Mouse (Mus musculus) MN1 (cell line): Measurements from ENCODE around the gene 1600002K03Rik.
"Not testable (repeated sequence)": the region's sequence is repeated elsewhere in the genome, so short reads cannot be mapped to it uniquely, and the experiment has no call there.

Experiments used
- DNase-seq: peaks from one replicate; pipeline ENCODE4 v3.0.0-alpha.2; 2016; ENCODE audit warnings: low spot score

The 1600002K03Rik gene

GRCm38 (mm10) chr10:80188453-80189024 is 15.8 kb downstream of the 1600002K03Rik start:
- no peak for DNase-seq

- no peak for DNase-seq
Measured at GRCm38 (mm10) chr10:80189999-80190398, 17.3 kb downstream of the 1600002K03Rik start.

- DNase-seq: peak; percentile 75
Measured at GRCm38 (mm10) chr10:80190491-80191051, 17.8 kb downstream of the 1600002K03Rik start.

- DNase-seq: no peak
Measured at GRCm38 (mm10) chr10:80193976-80194375, 21.2 kb downstream of the 1600002K03Rik start.

DNA sequence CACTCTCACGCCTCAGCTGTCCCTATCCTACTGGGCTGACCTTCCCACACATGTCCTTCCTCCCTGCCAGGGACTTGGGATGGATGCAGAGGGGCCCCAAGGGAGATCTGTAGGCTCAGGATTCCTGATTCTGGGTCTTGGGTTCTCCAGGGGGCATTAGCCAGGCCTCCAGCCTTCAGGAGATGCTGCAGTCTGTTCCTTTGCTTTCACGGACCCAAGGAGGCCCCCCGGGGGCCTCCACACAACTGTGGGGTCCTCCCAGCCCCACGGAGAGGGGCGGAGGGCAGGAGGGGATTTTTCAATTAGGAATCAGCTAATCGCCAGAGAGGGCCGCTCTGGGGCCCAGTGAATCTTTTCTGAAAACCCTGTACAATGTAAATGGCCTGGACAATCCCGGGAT is 21.7 kb downstream of the 1600002K03Rik start:
- DNase-seq: no peak

- no peak for DNase-seq
Measured at GRCm38 (mm10) chr10:80196167-80196566, 23.4 kb downstream of the 1600002K03Rik start.

GRCm38 (mm10) chr10:80196778-80197581 is 24.2 kb downstream of the 1600002K03Rik start:
- no peak for DNase-seq

DNA sequence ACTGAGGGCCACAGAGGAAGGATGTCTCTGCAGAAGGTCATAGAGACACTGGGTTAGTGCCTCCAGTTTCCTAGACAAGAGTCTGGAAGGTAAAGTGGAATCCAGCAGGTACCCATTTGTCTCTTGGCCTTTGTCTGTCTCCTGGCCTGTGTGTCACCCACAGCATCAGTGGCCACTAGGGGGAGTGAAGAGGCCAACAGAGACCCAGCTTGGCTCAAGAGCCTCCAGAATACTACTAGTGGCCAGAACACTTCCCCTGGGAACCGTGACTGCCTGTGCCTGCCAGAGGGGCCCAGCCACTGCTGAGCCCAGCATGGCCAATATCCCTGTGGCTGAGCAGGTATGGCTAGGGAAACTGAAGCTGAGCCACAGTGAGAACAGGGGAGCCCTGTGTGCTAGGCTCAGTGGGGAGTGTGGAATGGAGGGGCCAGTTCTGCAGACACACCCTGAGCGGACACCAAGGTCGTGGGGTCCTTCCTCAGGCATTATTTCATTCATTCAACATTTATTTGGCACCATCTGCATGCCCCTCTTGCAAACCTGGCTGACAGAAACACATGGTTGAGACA is 26.8 kb downstream of the 1600002K03Rik start:
- peak; percentile 94 for DNase-seq

- no peak for DNase-seq
Measured at GRCm38 (mm10) chr10:80200485-80200884, 27.7 kb downstream of the 1600002K03Rik start.

DNA sequence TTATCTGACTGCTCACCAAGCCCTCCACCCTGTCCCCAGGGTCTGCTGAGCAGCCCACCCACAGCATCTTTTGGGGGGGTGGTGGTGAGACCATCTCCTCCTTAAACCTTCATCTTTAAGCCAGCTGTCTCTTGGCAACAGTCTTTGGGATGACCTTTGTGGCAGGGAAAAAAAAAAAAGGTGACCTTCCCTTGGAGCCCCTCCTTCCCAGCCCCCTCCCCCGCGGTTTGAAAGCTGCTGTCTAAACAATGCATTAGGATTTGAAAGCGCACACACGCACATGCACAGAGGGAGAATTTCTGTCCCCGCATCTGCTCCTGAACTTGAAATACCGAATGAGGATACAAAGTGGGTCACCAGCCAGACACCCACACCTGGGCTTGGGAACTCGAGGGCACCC is 31.3 kb downstream of the 1600002K03Rik start:
- DNase-seq: no peak

GRCm38 (mm10) chr10:80207201-80207600 is 34.5 kb downstream of the 1600002K03Rik start:
- no peak for DNase-seq

DNA sequence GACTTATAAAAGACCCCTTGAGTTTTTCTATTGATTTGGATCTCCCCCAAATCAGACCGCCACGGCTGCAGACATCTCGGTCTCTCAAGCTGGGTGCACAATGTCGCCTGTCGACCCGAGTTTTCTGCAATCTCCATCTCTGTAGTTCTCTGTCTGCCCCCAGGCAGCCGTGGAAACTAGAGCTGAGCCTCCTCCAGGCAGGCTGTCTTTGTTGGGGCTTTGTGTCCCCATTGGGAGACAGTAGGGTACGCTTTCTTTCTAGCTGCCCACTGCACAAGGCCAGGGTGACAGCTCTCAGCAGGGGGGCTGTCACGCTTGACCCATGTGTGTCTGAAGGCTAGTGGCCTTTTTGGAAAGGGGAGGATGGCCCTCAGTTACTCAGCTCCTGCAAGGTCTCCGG is 34.9 kb downstream of the 1600002K03Rik start:
- no peak for DNase-seq

GRCm38 (mm10) chr10:80208248-80208647 is 35.5 kb downstream of the 1600002K03Rik start:
- DNase-seq: no peak

DNA sequence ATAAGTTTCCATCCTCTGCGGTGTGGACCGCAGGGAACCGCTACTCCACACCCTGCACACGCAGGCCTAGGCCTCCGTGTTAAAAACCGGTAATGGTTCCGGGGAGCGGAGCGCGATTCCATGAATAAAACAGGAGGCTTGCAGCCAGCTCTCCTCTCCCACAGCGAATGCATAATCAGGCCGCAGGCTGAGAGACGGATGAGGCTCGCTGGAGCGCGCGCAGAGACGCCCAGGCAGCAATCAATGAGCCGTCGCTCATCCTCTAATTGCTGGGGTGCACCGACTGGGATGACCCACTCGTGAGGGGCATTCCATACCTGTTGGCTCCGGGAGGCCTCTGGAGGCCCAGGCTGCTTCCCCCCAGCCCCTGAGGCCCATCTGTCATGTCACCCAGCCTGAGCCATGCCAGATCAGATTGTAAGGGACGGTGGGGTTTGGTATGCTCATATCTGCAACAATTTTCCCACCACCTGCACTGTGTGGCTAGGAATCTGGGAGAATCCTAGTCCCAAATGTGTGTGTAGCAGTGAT is 36.2 kb downstream of the 1600002K03Rik start:
- no peak for DNase-seq

GRCm38 (mm10) chr10:80211547-80212103 is 38.9 kb downstream of the 1600002K03Rik start:
- not testable (repeated sequence) for DNase-seq

GRCm38 (mm10) chr10:80215048-80215772 is 42.5 kb downstream of the 1600002K03Rik start:
- DNase-seq: no peak

GRCm38 (mm10) chr10:80220676-80221075 is 47.9 kb downstream of the 1600002K03Rik start:
- no peak for DNase-seq

GRCm38 (mm10) chr10:80223137-80223536 is 50.4 kb downstream of the 1600002K03Rik start:
- not testable (repeated sequence) for DNase-seq
